Mouse (Mus musculus) hindbrain, embryonic 12.5 days (tissue): ENCODE measurements around the gene Gm10378. TPM values are rescaled to one million over a fixed set of nuclear protein-coding genes. Genes with fewer than 3 reads are reported as not detected.
"Not testable (repeated sequence)": the region's sequence is repeated elsewhere in the genome, so short reads cannot be mapped to it uniquely, and the experiment has no call there.

Experiments
- ATAC-seq: fragments of 200-750 bp; cut with Nextera tagmentation; 2 replicates; pipeline ENCODE4 v1.8.0; 2017; ENCODE audit warnings: moderate TSS enrichment; ENCODE audit not compliant: low FRiP score
- H3K27ac ChIP-seq: fragments of 300-500 bp; sonication (generic); 2 replicates; pipeline ENCODE4 v1.5.1; 2016; ENCODE audit warnings: mild to moderate bottlenecking
- H3K27me3 ChIP-seq: fragments of 300-500 bp; sonication (generic); 2 replicates; pipeline ENCODE4 v1.6.1; 2016; ENCODE audit warnings: mild to moderate bottlenecking
- H3K36me3 ChIP-seq: fragments of 300-500 bp; sonication (generic); 2 replicates; pipeline ENCODE4 v1.6.1; 2016; ENCODE audit warnings: mild to moderate bottlenecking
- H3K4me1 ChIP-seq: fragments of 300-500 bp; sonication (generic); 2 replicates; pipeline ENCODE4 v1.6.1; 2016
- H3K4me2 ChIP-seq: fragments of 300-500 bp; sonication (generic); replicated peaks from 2 replicates; pipeline ENCODE4 v1.6.1; 2016; ENCODE audit warnings: mild to moderate bottlenecking
- H3K4me3 ChIP-seq: fragments of 300-500 bp; sonication (generic); 2 replicates; pipeline ENCODE4 v1.5.1; 2016; ENCODE audit warnings: mild to moderate bottlenecking
- H3K9ac ChIP-seq: fragments of 300-500 bp; sonication (generic); 2 replicates; pipeline ENCODE4 v1.6.1; 2016; ENCODE audit warnings: mild to moderate bottlenecking, moderate library complexity
- H3K9me3 ChIP-seq: fragments of 300-500 bp; sonication (generic); replicated peaks from 2 replicates; pipeline ENCODE4 v1.6.1; 2016; ENCODE audit warnings: mild to moderate bottlenecking
- WGBS: fragments of 180-500 bp; shearing (Covaris S2); methylation state at CpG from one replicate; pipeline ENCODE4 v1.1.7; 2016; 5-methylcytosine and 5-hydroxymethylcytosine counted together
- microRNA-seq: library from miRNA; unstranded; fragments of <30 nt; microRNA quantifications from one replicate; pipeline ENCODE4, GENCODE M21; 2017
- polyA plus RNA-seq: library from polyadenylated mRNA; unstranded; fragments of >200 nt; fragmentation: Nextera tagmentation; extraction: Ambion mirVana; gene quantifications from 2 replicates; pipeline ENCODE4 v1.2.1, GENCODE M21; 2016

Gm10378 gene
- polyA plus RNA-seq = not detected in 2 replicates

- H3K36me3 ChIP-seq, H3K4me3 ChIP-seq, H3K4me2 ChIP-seq, H3K9ac ChIP-seq, ATAC-seq, H3K27me3 ChIP-seq, H3K27ac ChIP-seq, H3K4me1 ChIP-seq, H3K9me3 ChIP-seq: not testable (repeated sequence)
- no CpG with 5 or more reads among the region's 1 CpGs for WGBS
Observed at GRCm38 (mm10) chr14:42655638-42656037, at the start of gene Gm10378. Gene Gm10378 (plus strand): TSS chr14:42655938.

- H3K9me3 ChIP-seq, H3K27me3 ChIP-seq, H3K9ac ChIP-seq, H3K36me3 ChIP-seq, ATAC-seq, H3K4me3 ChIP-seq, H3K4me2 ChIP-seq, H3K4me1 ChIP-seq, H3K27ac ChIP-seq: not testable (repeated sequence)
- no CpG with 5 or more reads among the region's 2 CpGs for WGBS
Observed at GRCm38 (mm10) chr14:42641817-42642216, 13.9 kb upstream of the Gm10378 start, which contains the start of gene Gm3633. Gene Gm3633 (minus strand): TSS chr14:42641917.

Small RNA genes lying within 50 kb of the gene (microRNA-seq; reads per million reads assigned to microRNA genes)
- not detected for gene Gm23620
- not detected for gene Gm25228

Other genes starting within 250 kb of the Gm10378 start
- gene Gm8005, start 216.3 kb upstream of the Gm10378 start, polyA plus RNA-seq = not detected in 2 replicates
- gene Gm8011, start 192.1 kb upstream of the Gm10378 start, polyA plus RNA-seq = not detected in 2 replicates
- not detected in 2 replicates for gene Gm8020, start 153.6 kb upstream of the Gm10378 start, polyA plus RNA-seq
- not detected in 2 replicates for gene Gm8024, start 131.7 kb upstream of the Gm10378 start, polyA plus RNA-seq
- gene Gm17124, start 56.1 kb upstream of the Gm10378 start, polyA plus RNA-seq = not detected in 2 replicates
- gene Gm3633, start 14.0 kb upstream of the Gm10378 start, polyA plus RNA-seq = not detected in 2 replicates
- not detected in 2 replicates for gene Gm3015, start 112.9 kb downstream of the Gm10378 start, polyA plus RNA-seq
- gene Gm10377, start 142.0 kb downstream of the Gm10378 start, polyA plus RNA-seq = not detected in 2 replicates
- gene Gm21977, start 197.5 kb downstream of the Gm10378 start, polyA plus RNA-seq = not detected in 2 replicates